Mouse (Mus musculus) G1E (cell line): ENCODE data around the gene Pde4dip.

Experiments used
- CTCF ChIP-seq: IDR thresholded peaks from 2 replicates; pipeline ENCODE4 v1.5.1; 2012; ENCODE audit warnings: low read depth, low read length, inconsistent platforms, mixed read lengths
- GATA1 ChIP-seq: IDR thresholded peaks from 2 replicates; pipeline ENCODE4 v1.6.1; 2012; ENCODE audit warnings: borderline replicate concordance, low read length, inconsistent platforms, mixed read lengths
- POLR2AphosphoS5 ChIP-seq: IDR thresholded peaks from 2 replicates; pipeline ENCODE4 v1.6.1; 2012; ENCODE audit warnings: low read depth, low read length, inconsistent platforms; ENCODE audit not compliant: insufficient replicate concordance
- TAL1 ChIP-seq: conservative IDR thresholded peaks from 2 replicates; pipeline ENCODE4 v1.6.1; 2012; ENCODE audit warnings: low read depth, low read length, inconsistent platforms, mixed read lengths

DNA sequence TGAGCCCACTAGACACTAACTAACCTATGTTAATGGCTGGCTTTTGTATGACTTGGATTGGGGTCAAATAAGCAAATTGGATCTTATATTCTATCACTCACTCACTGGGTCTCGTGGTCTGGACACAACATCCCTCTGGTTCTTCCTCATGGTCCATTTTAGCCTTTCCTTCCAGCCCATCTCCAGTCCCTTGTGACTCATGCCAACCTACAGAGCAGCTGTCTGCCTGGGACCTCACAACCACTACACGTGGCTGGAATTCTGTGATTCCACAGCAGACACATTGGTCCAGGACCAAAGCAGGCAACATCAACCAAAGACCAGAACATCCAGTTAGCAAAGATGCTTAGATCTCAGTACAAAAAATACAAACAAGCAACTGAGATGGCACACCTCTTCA is 36.7 kb upstream of the Pde4dip start:
- TF ChIP-seq CTCF (no peak), GATA1 (no peak), TAL1 (no peak), POLR2AphosphoS5 (no peak)
